Mouse (Mus musculus): Measurements from ENCODE around the gene Arrdc4. TPM values are rescaled to one million over a fixed set of nuclear protein-coding genes. Genes with fewer than 3 reads are reported as not detected.

The Arrdc4 gene
- polyA plus RNA-seq, 1 experiment from 2014 or later = 23.8 TPM

- H3K4me3 ChIP-seq (ENCODE audit: low read depth, low read length) = no peak overlapping the region
- no peak for DNase-seq (ENCODE audit: low spot score)
Measured at GRCm38 (mm10) chr7:68717988-68718387, 31.1 kb downstream of the Arrdc4 start.

DNA sequence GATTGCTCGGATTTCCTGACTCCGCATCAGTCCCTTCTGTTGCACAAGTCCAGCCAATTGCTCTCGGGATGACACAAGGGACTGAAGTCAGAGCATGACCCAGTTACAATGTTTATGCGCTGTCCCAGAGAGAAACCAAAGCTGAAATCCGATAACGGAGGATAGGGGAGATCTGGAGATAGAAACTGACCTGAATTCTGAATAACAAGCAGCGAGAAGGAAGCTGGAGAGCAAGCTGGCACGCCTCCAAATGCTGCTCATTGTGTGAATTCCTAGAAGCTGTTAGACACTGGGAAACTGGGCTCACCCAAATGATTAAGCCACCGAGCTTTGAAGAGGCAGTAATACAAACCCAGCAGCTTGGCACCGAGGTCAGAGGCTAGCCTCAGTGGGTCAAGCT lies 31.5 kb downstream of the Arrdc4 start:
- no peak overlapping the region for H3K9ac ChIP-seq (ENCODE audit: low read depth, low read length)
- H3K27me3 ChIP-seq (ENCODE audit: control insufficient read depth, insufficient read depth, low read length) = no peaks in the 10 kb centered on the region
- no peaks in the 10 kb centered on the region for H3K9me3 ChIP-seq (ENCODE audit: control insufficient read depth, low read length)
- WGBS = 51% methylated on average over 10 of the region's 10 CpGs
- no peak overlapping the region for H3K4me3 ChIP-seq (ENCODE audit: low read depth, low read length)
- ATAC-seq (ENCODE audit: low FRiP score) (no peak), DNase-seq (ENCODE audit: low spot score) (peak; percentile 22)
- no peaks in the 10 kb centered on the region for H3K4me1 ChIP-seq (replicated peaks; ENCODE audit: control insufficient read depth, insufficient read depth, low read length)
- no peaks in the 10 kb centered on the region for H3K36me3 ChIP-seq (ENCODE audit: control insufficient read depth, insufficient read depth, low read length)
- H3K4me2 ChIP-seq (replicated peaks; ENCODE audit: low read depth, low read length) = no peak overlapping the region
- H3K27ac ChIP-seq (ENCODE audit: low read depth, low read length) = no peak overlapping the region

More at GRCm38 (mm10) chr7:68717988-68718387, 31.1 kb downstream of the Arrdc4 start:
- no peaks in the 10 kb centered on the region for H3K36me3 ChIP-seq (ENCODE audit: control insufficient read depth, insufficient read depth, low read length)
- no peak for ATAC-seq (ENCODE audit: low FRiP score)
- no peaks in the 10 kb centered on the region for H3K27me3 ChIP-seq (ENCODE audit: control insufficient read depth, insufficient read depth, low read length)
- H3K4me1 ChIP-seq (replicated peaks; ENCODE audit: control insufficient read depth, insufficient read depth, low read length) = no peaks in the 10 kb centered on the region
- H3K9me3 ChIP-seq (ENCODE audit: control insufficient read depth, low read length) = no peaks in the 10 kb centered on the region
- no peak overlapping the region for H3K27ac ChIP-seq (ENCODE audit: low read depth, low read length)
- H3K9ac ChIP-seq (ENCODE audit: low read depth, low read length) = no peak overlapping the region
- H3K4me2 ChIP-seq (replicated peaks; ENCODE audit: low read depth, low read length) = no peak overlapping the region

DNA sequence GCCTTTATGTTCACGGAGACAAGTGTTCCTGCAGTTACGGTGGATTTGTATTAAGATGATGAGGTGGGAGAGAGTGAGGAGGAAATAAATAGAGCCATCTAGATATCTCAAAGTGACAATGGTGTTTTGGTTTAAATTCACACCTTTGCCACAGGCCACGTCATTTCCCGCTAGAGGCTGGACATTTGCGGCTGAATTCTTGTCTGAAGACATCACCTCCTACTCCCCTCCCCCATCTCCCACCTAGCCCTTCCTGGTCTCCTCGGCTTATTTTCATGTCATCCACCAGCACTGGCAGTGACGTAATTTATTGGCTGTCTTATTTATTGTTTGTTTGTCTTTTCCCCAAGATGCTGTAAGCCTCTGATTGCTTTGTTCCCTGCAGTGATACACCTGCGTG lies 32.1 kb downstream of the Arrdc4 start:
- no peak for DNase-seq (ENCODE audit: low spot score)
- Histone ChIP-seq H3K9me3 (ENCODE audit: control insufficient read depth, low read length) (no peaks in the 10 kb centered on the region), H3K4me1 (replicated peaks; ENCODE audit: control insufficient read depth, insufficient read depth, low read length) (no peaks in the 10 kb centered on the region), H3K36me3 (ENCODE audit: control insufficient read depth, insufficient read depth, low read length) (no peaks in the 10 kb centered on the region), H3K27ac (ENCODE audit: low read depth, low read length) (no peak overlapping the region), H3K4me2 (replicated peaks; ENCODE audit: low read depth, low read length) (no peak overlapping the region), H3K4me3 (ENCODE audit: low read depth, low read length) (no peak overlapping the region), H3K27me3 (ENCODE audit: control insufficient read depth, insufficient read depth, low read length) (no peaks in the 10 kb centered on the region), H3K9ac (ENCODE audit: low read depth, low read length) (no peak overlapping the region)
- ATAC-seq (ENCODE audit: low FRiP score) = no peak
- WGBS = 77% methylated on average over 8 of the region's 8 CpGs

- no peak for DNase-seq (ENCODE audit: low spot score)
- Histone ChIP-seq H3K27me3 (ENCODE audit: control insufficient read depth, insufficient read depth, low read length) (no peaks in the 10 kb centered on the region), H3K9me3 (ENCODE audit: control insufficient read depth, low read length) (no peaks in the 10 kb centered on the region), H3K36me3 (ENCODE audit: control insufficient read depth, insufficient read depth, low read length) (no peaks in the 10 kb centered on the region), H3K4me3 (ENCODE audit: low read depth, low read length) (no peak overlapping the region), H3K27ac (ENCODE audit: low read depth, low read length) (no peak overlapping the region), H3K4me1 (replicated peaks; ENCODE audit: control insufficient read depth, insufficient read depth, low read length) (no peaks in the 10 kb centered on the region), H3K4me2 (replicated peaks; ENCODE audit: low read depth, low read length) (no peak overlapping the region), H3K9ac (ENCODE audit: low read depth, low read length) (no peak overlapping the region)
- ATAC-seq (ENCODE audit: low FRiP score) = no peak
- WGBS = 91% methylated on average over 1 of the region's 1 CpGs
Measured at GRCm38 (mm10) chr7:68712928-68713327, 36.1 kb downstream of the Arrdc4 start.

GRCm38 (mm10) chr7:68712425-68712824 lies 36.6 kb downstream of the Arrdc4 start:
- no peaks in the 10 kb centered on the region for H3K27me3 ChIP-seq (ENCODE audit: control insufficient read depth, insufficient read depth, low read length)
- no peaks in the 10 kb centered on the region for H3K9me3 ChIP-seq (ENCODE audit: control insufficient read depth, low read length)
- ATAC-seq (ENCODE audit: low FRiP score) (no peak), DNase-seq (ENCODE audit: low spot score) (no peak)
- WGBS = 73% methylated on average over 3 of the region's 3 CpGs
- H3K4me3 ChIP-seq (ENCODE audit: low read depth, low read length) = no peak overlapping the region
- no peaks in the 10 kb centered on the region for H3K4me1 ChIP-seq (replicated peaks; ENCODE audit: control insufficient read depth, insufficient read depth, low read length)
- H3K36me3 ChIP-seq (ENCODE audit: control insufficient read depth, insufficient read depth, low read length) = no peaks in the 10 kb centered on the region
- no peak overlapping the region for H3K27ac ChIP-seq (ENCODE audit: low read depth, low read length)
- H3K4me2 ChIP-seq (replicated peaks; ENCODE audit: low read depth, low read length) = no peak overlapping the region
- no peak overlapping the region for H3K9ac ChIP-seq (ENCODE audit: low read depth, low read length)

- DNase-seq (ENCODE audit: low spot score) = no peak
- Histone ChIP-seq H3K9ac (ENCODE audit: low read depth, low read length) (no peak overlapping the region), H3K36me3 (ENCODE audit: control insufficient read depth, insufficient read depth, low read length) (no peaks in the 10 kb centered on the region), H3K27me3 (ENCODE audit: control insufficient read depth, insufficient read depth, low read length) (no peaks in the 10 kb centered on the region), H3K4me2 (replicated peaks; ENCODE audit: low read depth, low read length) (no peak overlapping the region), H3K4me1 (replicated peaks; ENCODE audit: control insufficient read depth, insufficient read depth, low read length) (no peaks in the 10 kb centered on the region), H3K9me3 (ENCODE audit: control insufficient read depth, low read length) (no peaks in the 10 kb centered on the region), H3K27ac (ENCODE audit: low read depth, low read length) (no peak overlapping the region), H3K4me3 (ENCODE audit: low read depth, low read length) (no peak overlapping the region)
- ATAC-seq (ENCODE audit: low FRiP score) = no peak
- WGBS = 79% methylated on average over 1 of the region's 1 CpGs
Measured at GRCm38 (mm10) chr7:68709319-68709573, 39.8 kb downstream of the Arrdc4 start.

GRCm38 (mm10) chr7:68708563-68709318 lies 40.3 kb downstream of the Arrdc4 start:
- H3K36me3 ChIP-seq (ENCODE audit: control insufficient read depth, insufficient read depth, low read length) = no peaks in the 10 kb centered on the region
- H3K4me3 ChIP-seq (ENCODE audit: low read depth, low read length) = no peak overlapping the region
- ATAC-seq (ENCODE audit: low FRiP score) (no peak), DNase-seq (ENCODE audit: low spot score) (no peak)
- 80% methylated on average over 3 of the region's 3 CpGs for WGBS
- H3K9me3 ChIP-seq (ENCODE audit: control insufficient read depth, low read length) = no peaks in the 10 kb centered on the region
- no peak overlapping the region for H3K4me2 ChIP-seq (replicated peaks; ENCODE audit: low read depth, low read length)
- no peak overlapping the region for H3K27ac ChIP-seq (ENCODE audit: low read depth, low read length)
- H3K9ac ChIP-seq (ENCODE audit: low read depth, low read length) = no peak overlapping the region
- no peaks in the 10 kb centered on the region for H3K4me1 ChIP-seq (replicated peaks; ENCODE audit: control insufficient read depth, insufficient read depth, low read length)
- H3K27me3 ChIP-seq (ENCODE audit: control insufficient read depth, insufficient read depth, low read length) = no peaks in the 10 kb centered on the region

DNA sequence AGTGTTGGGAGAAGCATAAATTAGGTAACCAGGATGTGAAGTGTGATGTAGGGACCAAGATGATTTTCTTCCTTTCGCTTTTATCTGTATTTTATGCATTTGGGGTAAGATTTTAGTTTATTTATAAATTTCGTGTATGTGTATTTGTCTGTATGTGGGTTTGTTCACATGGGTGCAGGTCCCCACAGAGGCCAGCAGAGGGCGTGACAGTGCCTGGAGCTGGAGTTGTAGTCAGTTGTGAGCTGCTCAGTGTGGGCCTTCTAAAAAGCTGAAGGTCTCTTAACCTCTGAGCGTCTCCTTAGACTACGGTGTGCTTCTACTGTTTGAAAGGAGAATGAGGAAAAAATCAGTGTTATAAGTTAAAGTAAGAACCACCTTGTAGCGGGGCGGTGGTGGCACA lies 43.9 kb downstream of the Arrdc4 start:
- H3K36me3 ChIP-seq (ENCODE audit: control insufficient read depth, insufficient read depth, low read length) = no peaks in the 10 kb centered on the region
- no peaks in the 10 kb centered on the region for H3K27me3 ChIP-seq (ENCODE audit: control insufficient read depth, insufficient read depth, low read length)
- no peak overlapping the region for H3K4me3 ChIP-seq (ENCODE audit: low read depth, low read length)
- no peaks in the 10 kb centered on the region for H3K9me3 ChIP-seq (ENCODE audit: control insufficient read depth, low read length)
- H3K9ac ChIP-seq (ENCODE audit: low read depth, low read length) = no peak overlapping the region
- no peak for ATAC-seq (ENCODE audit: low FRiP score)
- no peak overlapping the region for H3K27ac ChIP-seq (ENCODE audit: low read depth, low read length)
- 91% methylated on average over 7 of the region's 7 CpGs for WGBS
- no peak overlapping the region for H3K4me2 ChIP-seq (replicated peaks; ENCODE audit: low read depth, low read length)
- H3K4me1 ChIP-seq (replicated peaks; ENCODE audit: control insufficient read depth, insufficient read depth, low read length) = no peaks in the 10 kb centered on the region
- DNase-seq (ENCODE audit: low spot score) = peak; percentile 12

DNA sequence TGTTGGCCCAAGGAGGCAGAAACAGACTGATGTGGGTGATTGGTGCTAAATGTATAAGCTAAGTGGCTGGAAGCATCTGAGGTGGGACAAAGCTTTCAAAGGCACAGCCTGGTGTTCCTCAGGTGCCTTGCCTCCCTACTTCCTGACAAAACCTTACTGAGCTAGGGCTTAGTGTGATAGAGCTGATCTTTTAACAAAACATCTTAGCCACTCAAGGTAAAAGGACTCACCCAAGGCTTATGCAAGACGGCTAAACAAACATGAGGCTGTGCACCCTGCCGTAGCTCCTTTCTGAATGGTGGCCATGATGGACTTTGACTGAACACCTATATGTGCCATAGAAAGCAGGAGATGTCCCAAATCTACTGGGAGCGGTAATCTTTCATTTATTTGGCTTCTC lies 51.7 kb downstream of the Arrdc4 start:
- WGBS = 91% methylated on average over 3 of the region's 3 CpGs
- Histone ChIP-seq H3K36me3 (ENCODE audit: control insufficient read depth, insufficient read depth, low read length) (no peaks in the 10 kb centered on the region), H3K27me3 (ENCODE audit: control insufficient read depth, insufficient read depth, low read length) (no peaks in the 10 kb centered on the region), H3K27ac (ENCODE audit: low read depth, low read length) (no peak overlapping the region), H3K4me2 (replicated peaks; ENCODE audit: low read depth, low read length) (no peak overlapping the region), H3K9me3 (ENCODE audit: control insufficient read depth, low read length) (no peaks in the 10 kb centered on the region), H3K4me3 (ENCODE audit: low read depth, low read length) (no peak overlapping the region), H3K4me1 (replicated peaks; ENCODE audit: control insufficient read depth, insufficient read depth, low read length) (no peaks in the 10 kb centered on the region), H3K9ac (ENCODE audit: low read depth, low read length) (no peak overlapping the region)
- no peak for ATAC-seq (ENCODE audit: low FRiP score)
- no peak for DNase-seq (ENCODE audit: low spot score)

All from hindbrain, embryonic 11.5 days (tissue).